Mouse (Mus musculus): Measurements from ENCODE around the gene Zfyve28. TPM values are rescaled to one million over a fixed set of nuclear protein-coding genes. Genes with fewer than 3 reads are reported as not detected.

Zfyve28 gene
- total RNA-seq, 2 experiments from 2014 or later: 38.2 to 40.0 TPM

GRCm38 (mm10) chr5:34289286-34289685, 1.0 kb upstream of the Zfyve28 start:
- intact Hi-C loops (cut with DNase I): loop anchor here (2.0 to 5.0 kb wide), 2 partner anchors 77 to 292 kb away; no protein-coding TSS in a partner anchor
- DNase-seq (ENCODE audit: low spot score in 2 of 2): no peak

GRCm38 (mm10) chr5:34287838-34288145, 457 bp downstream of the Zfyve28 start:
- intact Hi-C loops (cut with DNase I): loop anchor here (2.0 to 5.0 kb wide), 2 partner anchors 75 to 291 kb away; no protein-coding TSS in a partner anchor
- no peak for DNase-seq (ENCODE audit: low spot score in 2 of 2)

- peak in 1 of 2 experiments; percentile 29 for DNase-seq (ENCODE audit: low spot score in 2 of 2)
- intact Hi-C loops (cut with DNase I): loop anchor here (5.0 kb wide), 1 partner anchor 75 kb away; no protein-coding TSS in a partner anchor
Observed at GRCm38 (mm10) chr5:34287001-34287837, 1.0 kb downstream of the Zfyve28 start.

GRCm38 (mm10) chr5:34286516-34286915, 1.7 kb downstream of the Zfyve28 start:
- DNase-seq (ENCODE audit: low spot score in 2 of 2): no peak
- intact Hi-C loops (cut with DNase I): loop anchor here (5.0 kb wide), 1 partner anchor 74 kb away; no protein-coding TSS in a partner anchor

- DNase-seq (ENCODE audit: low spot score in 2 of 2): no peak
- intact Hi-C loops (cut with DNase I): loop anchor here (5.0 kb wide), 1 partner anchor 73 kb away; no protein-coding TSS in a partner anchor
Observed at GRCm38 (mm10) chr5:34285285-34285684, 3.0 kb downstream of the Zfyve28 start.

GRCm38 (mm10) chr5:34284156-34284750, 4.0 kb downstream of the Zfyve28 start:
- intact Hi-C loops (cut with DNase I): no loop called here
- DNase-seq (ENCODE audit: low spot score in 2 of 2): no peak

- intact Hi-C loops (cut with DNase I): no loop called here
- no peak for DNase-seq (ENCODE audit: low spot score in 2 of 2)
Observed at GRCm38 (mm10) chr5:34283355-34283754, 4.9 kb downstream of the Zfyve28 start.

GRCm38 (mm10) chr5:34280976-34281375, 7.3 kb downstream of the Zfyve28 start:
- intact Hi-C loops (cut with DNase I): no loop called here
- peak in 1 of 2 experiments; percentile 58 for DNase-seq (ENCODE audit: low spot score in 2 of 2)

GRCm38 (mm10) chr5:34279214-34279613, 9.0 kb downstream of the Zfyve28 start:
- intact Hi-C loops (cut with DNase I): loop anchor here (5.0 kb wide), 1 partner anchor 37 kb away; no protein-coding TSS in a partner anchor
- no peak for DNase-seq (ENCODE audit: low spot score in 2 of 2)

GRCm38 (mm10) chr5:34278058-34278457, 10.2 kb downstream of the Zfyve28 start:
- intact Hi-C loops (cut with DNase I): loop anchor here (5.0 kb wide), 1 partner anchor 36 kb away; no protein-coding TSS in a partner anchor

GRCm38 (mm10) chr5:34276746-34277145, 11.5 kb downstream of the Zfyve28 start:
- intact Hi-C loops (cut with DNase I): loop anchor here (5.0 kb wide), 1 partner anchor 34 kb away; no protein-coding TSS in a partner anchor
- peak in 1 of 2 experiments; percentile 69 for DNase-seq (ENCODE audit: low spot score in 2 of 2)

More at GRCm38 (mm10) chr5:34278058-34278457, 10.2 kb downstream of the Zfyve28 start:
- no peak for DNase-seq (ENCODE audit: low spot score in 2 of 2)

GRCm38 (mm10) chr5:34276191-34276590, 12.1 kb downstream of the Zfyve28 start:
- intact Hi-C loops (cut with DNase I): loop anchor here (5.0 kb wide), 1 partner anchor 34 kb away; no protein-coding TSS in a partner anchor
- no peak for DNase-seq (ENCODE audit: low spot score in 2 of 2)

- no peak for DNase-seq (ENCODE audit: low spot score in 2 of 2)
- intact Hi-C loops (cut with DNase I): loop anchor here (5.0 kb wide), 2 partner anchors 32 to 63 kb away; partner anchors contain the start of gene Rnf4
Observed at GRCm38 (mm10) chr5:34274676-34275293, 13.5 kb downstream of the Zfyve28 start.

- intact Hi-C loops (cut with DNase I): loop anchor here (5.0 kb wide), 1 partner anchor 63 kb away; the partner anchor contains the start of gene Rnf4
- peak; percentile 59 to 60 for DNase-seq (ENCODE audit: low spot score in 2 of 2)
Observed at GRCm38 (mm10) chr5:34274268-34274667, 14.0 kb downstream of the Zfyve28 start.

GRCm38 (mm10) chr5:34273251-34273681, 15.0 kb downstream of the Zfyve28 start:
- intact Hi-C loops (cut with DNase I): loop anchor here (5.0 kb wide), 1 partner anchor 64 kb away; the partner anchor contains the start of gene Rnf4
- DNase-seq (ENCODE audit: low spot score in 2 of 2): no peak

- intact Hi-C loops (cut with DNase I): loop anchor here (5.0 kb wide), 1 partner anchor 66 kb away; the partner anchor contains the start of gene Rnf4
- DNase-seq (ENCODE audit: low spot score in 2 of 2): peak in 1 of 2 experiments; percentile 56
Observed at GRCm38 (mm10) chr5:34271743-34272142, 16.5 kb downstream of the Zfyve28 start.

- DNase-seq (ENCODE audit: low spot score in 2 of 2): no peak
- intact Hi-C loops (cut with DNase I): loop anchor here (5.0 kb wide), 1 partner anchor 67 kb away; the partner anchor contains the start of gene Rnf4
Observed at GRCm38 (mm10) chr5:34269921-34270465, 18.3 kb downstream of the Zfyve28 start.

- DNase-seq (ENCODE audit: low spot score in 2 of 2): no peak
- intact Hi-C loops (cut with DNase I): no loop called here
Observed at GRCm38 (mm10) chr5:34269197-34269920, 18.9 kb downstream of the Zfyve28 start.
